Mouse (Mus musculus) right cerebral cortex, postnatal 4 days (tissue): Measurements from ENCODE around the gene F3.

Experiments
- DNase-seq: peaks from one replicate; pipeline ENCODE4 v3.0.0-alpha.2; 2022

The F3 gene

DNA sequence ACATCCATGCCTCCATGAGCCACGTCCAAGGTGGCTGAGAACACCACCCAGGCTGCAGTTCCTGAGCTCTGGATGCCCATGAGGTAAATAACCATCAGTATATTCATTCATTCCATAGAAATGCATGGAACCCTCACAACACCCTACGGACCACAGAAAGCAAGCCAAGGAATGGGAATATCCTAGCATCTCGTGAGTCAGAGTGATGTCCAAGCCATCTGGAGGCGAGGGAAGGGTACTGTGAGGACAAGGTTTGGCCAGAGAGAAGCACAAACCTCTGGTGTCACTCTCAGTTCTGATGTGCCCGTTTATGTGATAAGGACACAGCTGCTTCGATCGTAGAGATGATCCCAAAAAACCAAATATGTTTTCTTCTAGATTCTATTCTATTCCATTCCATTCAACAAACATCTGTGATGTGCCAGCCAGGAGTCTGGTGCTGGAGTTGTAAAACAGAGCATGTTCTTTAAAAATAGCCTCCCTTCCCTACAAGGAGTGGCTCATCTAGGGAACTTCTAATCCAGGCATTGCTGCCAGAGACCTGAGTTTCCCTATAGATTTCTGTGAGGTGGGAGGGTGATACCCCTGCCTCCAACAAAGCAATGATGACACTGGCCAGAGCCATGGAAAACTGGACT lies 12.3 kb upstream of the F3 start:
- no peak for DNase-seq

DNA sequence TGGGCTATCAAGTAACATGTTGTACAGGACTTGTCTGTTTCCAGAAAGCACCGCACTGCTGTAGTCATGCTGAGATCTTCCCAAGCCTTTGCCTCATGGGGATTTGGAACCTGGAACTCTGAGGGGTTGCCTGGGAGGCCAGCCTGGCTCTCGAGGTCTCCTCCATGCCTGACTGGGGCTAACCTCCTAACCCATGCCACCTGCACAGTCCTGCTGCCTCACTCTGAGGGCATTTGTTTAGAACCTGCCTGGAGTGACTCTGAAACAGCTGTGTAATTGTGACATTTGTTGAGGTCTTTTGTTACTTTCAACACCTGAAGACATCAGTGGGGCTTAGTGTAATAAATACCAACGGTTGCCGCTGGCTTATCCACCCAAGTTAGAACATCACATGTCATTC lies 11.1 kb upstream of the F3 start:
- DNase-seq, result no peak

DNA sequence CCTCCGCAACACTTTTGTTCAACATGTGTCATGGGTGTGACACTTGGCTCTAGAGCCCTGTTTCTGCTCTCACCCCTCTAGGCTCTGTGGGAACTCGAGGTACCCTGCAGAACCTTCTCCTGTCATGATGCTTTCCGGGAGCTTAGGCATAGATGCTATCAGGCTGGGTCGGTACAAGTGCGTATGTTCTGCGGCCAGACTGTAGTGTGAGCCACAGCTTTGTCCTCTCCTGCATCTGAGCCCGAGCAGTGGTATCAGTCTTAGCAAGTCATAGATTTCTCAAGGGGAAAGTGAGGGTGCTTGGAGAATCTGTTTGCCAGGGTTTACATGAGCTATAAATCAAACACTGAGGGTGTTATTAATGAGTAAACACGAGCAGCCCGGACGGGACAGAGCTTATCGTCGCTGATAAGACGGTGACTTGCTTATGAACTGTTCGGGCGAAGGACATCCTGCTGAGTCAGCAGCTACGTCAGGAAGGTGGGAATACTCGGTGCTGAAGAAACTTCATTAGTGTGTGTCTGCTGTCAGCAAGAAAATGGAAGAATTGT lies 10.1 kb upstream of the F3 start:
- no peak for DNase-seq

DNA sequence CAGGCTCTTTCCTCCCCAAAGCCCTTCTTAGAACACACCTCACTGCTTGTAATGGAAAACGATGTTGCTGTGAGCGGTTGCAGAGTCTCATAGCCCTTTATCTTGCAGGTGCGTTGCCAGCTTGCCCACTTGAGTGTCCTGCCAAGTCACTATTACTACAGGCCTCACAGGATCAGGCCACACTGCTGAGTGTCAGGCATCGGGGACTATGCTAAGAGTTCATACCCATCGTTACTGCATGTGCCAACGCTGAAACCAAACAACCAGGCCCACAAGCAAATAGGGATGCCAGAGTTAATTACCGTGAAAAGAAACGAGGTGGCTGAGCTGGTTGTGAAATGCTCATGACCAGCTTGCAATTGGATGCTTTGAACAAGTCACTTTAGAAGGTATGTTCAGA lies 9.5 kb upstream of the F3 start:
- DNase-seq, result no peak

DNA sequence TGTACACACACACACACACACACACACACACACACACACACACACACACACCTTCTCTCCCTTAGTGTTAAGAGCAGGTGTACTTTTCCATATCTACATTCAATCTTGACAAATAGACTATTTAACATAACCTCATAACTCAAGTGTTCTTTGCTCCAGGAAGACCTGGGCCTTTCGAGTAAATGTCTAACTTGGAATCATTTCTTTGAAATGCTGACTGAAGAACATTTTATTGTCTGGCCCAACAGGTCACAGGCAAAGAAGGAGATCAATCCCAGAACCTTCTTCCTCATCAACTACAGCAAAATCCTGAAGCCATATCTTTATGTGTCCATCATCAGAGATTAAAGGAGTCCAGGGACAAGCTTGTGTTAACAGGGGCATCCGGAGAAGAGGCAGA lies 8.9 kb upstream of the F3 start:
- DNase-seq, result no peak

- no peak for DNase-seq
Observed at GRCm38 (mm10) chr3:121715336-121715735, 8.0 kb upstream of the F3 start.

- DNase-seq, result no peak
Observed at GRCm38 (mm10) chr3:121715741-121716459, 7.4 kb upstream of the F3 start.

GRCm38 (mm10) chr3:121716480-121716879 lies 6.9 kb upstream of the F3 start:
- DNase-seq, result no peak

DNA sequence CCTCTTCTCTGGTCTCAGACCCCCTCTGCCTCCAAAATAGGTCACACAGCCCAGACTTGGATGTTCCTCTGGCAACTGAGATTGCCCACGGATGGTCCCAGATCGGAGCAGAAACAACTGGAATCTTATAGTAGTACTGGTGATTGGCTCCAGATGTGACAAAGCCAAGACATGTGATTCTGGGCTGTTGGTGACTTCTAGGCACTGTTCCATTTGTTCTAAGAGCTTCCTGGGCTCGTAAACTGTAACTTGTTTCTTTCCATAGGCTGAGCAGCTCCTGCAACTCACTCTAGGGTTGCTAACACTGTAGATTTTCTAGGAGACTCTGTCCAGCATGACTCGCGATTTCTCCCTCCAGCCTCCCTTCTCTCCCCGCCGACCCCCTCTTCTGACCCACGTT lies 4.7 kb upstream of the F3 start:
- DNase-seq, result no peak

- no peak for DNase-seq
Observed at GRCm38 (mm10) chr3:121719701-121720100, 3.6 kb upstream of the F3 start.

- DNase-seq, result no peak
Observed at GRCm38 (mm10) chr3:121720801-121721690, 2.3 kb upstream of the F3 start.

- DNase-seq, result no peak
Observed at GRCm38 (mm10) chr3:121721691-121722070, 1.7 kb upstream of the F3 start.

- DNase-seq, result no peak
Observed at GRCm38 (mm10) chr3:121723968-121724524, 709 bp downstream of the F3 start.

- DNase-seq, result no peak
Observed at GRCm38 (mm10) chr3:121724553-121724952, 1.2 kb downstream of the F3 start.

DNA sequence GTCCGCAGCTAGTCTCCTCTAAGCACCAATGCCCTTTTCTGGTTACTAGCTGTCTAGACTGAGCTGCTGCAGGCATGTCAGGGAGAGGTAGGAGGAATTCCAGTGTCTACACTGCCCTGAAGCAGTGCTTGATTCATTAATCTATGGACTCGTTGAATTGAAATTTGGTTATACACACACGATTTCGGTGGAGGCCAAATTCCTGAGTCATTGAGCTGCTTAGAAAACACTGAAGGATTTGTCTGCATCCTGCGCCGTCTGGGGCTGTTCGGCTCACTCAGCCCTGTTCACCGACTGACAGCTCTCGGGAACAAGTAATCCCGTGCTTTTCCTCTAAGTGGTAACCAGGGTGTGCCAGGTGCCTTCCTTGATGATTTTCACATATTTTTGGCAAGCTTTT lies 2.3 kb downstream of the F3 start:
- no peak for DNase-seq

- DNase-seq, result no peak
Observed at GRCm38 (mm10) chr3:121729678-121730077, 6.3 kb downstream of the F3 start.

DNA sequence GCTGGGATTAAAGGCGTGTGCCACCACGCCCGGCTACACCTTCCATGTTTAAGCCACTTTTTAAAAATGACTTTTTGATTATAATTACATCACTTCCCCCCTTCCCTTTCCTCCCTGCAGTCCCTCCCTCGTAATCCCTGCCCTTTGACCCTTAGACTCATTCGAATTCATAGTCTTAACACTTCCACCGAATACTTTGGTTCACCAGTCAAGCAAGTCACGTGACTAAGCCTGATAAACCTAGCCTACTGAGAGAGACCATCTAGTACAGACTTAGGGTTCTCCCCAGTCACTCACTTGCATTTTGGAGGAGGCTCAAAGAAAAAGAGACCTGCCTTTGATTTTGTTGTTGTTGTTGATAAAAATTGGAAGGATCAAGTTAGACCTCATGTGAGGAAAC lies 12.2 kb downstream of the F3 start:
- no peak for DNase-seq

DNA sequence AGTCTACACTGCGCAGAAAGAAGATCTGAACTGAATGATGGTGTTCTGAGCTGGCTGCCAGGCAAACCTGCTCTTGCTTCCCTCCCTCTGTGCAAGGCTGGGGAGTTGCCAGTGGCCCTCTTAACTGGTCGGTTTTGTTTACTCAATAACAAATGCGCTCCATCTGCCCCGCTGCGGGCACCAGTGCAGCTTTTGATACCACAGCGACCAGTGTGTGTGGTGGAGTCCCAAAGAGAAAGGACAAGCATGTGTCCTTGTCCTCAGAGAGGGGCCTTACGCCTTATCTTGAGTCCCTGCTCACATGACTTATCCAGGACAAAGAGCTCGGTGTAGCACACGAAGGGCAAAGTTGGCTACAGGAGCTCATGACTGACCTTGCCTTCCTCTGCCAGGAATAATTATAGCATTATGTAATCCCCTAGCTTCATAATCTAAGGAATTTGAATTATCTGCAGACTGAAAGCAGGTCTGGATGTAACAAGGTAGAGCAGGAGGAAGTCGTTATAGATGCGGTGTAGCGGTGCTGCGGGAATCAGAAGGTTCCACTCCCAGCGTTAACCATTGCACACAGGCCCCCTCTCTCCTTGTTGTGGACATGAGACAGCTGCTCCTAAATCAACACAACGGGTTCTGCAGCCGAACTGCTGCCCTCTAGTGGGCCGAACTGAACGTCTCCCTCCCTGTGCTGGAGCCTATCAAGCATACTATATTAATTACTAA lies 12.8 kb downstream of the F3 start:
- DNase-seq, result peak; percentile 83

- peak; percentile 54 for DNase-seq
Observed at GRCm38 (mm10) chr3:121737453-121737852, 14.1 kb downstream of the F3 start.

DNA sequence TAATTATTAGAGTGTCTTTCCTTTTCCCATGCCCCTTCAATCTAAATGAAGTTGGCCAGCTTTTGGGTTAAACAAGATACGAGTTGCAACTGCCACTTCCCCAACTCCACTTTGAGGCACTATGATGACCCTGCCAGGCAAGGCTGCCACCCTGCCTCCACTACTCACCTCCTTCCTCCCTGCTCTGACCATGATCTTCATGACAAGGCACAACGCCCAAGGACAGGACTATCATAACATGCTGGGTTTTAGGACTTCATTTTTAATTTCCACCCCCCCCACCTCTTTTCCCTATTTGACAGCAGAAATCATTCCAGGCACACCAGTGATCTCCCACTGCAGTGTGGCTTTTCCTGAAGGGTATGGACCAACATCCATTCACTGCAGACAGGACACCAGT lies 14.6 kb downstream of the F3 start:
- no peak for DNase-seq

DNA sequence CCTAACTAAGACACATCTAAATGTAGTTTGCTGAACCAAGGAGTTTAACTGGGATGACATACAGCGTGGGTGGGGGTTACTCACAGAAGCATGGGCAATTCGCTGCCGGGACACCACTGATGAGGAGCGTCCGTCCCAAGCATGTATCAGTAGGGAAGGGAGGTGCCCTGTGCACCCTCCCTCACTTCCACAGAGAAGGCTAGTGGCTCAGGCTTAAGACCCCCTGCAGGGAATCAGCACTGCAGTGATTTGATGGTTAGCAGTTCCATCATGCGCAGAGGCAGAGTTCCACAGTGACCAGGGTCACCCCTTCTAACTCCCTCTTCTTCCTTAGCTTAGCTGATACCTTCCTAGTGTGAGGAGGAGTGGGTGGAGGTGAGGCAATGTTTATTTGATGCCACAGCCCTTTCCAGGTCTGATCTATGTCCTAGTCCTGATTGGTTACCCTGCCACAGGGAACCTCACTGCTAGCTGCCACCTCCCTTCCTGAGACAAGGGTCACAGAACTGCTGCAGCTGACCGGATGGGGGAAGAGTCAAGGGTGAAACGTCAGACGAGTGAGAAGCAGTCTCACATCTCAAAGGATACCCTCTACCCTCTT lies 15.5 kb downstream of the F3 start:
- no peak for DNase-seq
